Mouse (Mus musculus) thymus, adult 2 months (tissue): ENCODE data around the gene Ccdc102a.

ENCODE experiments used
- CTCF ChIP-seq: fragments of 200-500 bp; IDR thresholded peaks from 2 replicates; pipeline ENCODE4 v1.5.1; 2012; ENCODE audit warnings: mild to moderate bottlenecking, control low read depth, low read length, moderate library complexity, borderline replicate concordance; ENCODE audit not compliant: control insufficient read depth, poor library complexity, insufficient read depth; ENCODE audit errors: extremely low read depth
- POLR2A ChIP-seq: fragments of 200-500 bp; IDR thresholded peaks from 2 replicates; pipeline ENCODE4 v1.6.1; 2012; ENCODE audit warnings: mild to moderate bottlenecking, low read length, control low read depth, moderate library complexity; ENCODE audit not compliant: control insufficient read depth, poor library complexity, insufficient read depth; ENCODE audit errors: extremely low read depth

GRCm38 (mm10) chr8:94899262-94899661, 18.6 kb downstream of the Ccdc102a start:
- TF ChIP-seq POLR2A = no peak
- TF ChIP-seq CTCF = no peak
